Mouse (Mus musculus) MEL (cell line): ENCODE data around the gene Kcnc2.

Experiments
- EP300 ChIP-seq, 2 experiments: IDR thresholded peaks; 2 replicates each; pipeline ENCODE4 v1.6.1; 2011; ENCODE audit warnings: improper control_type of control experiment in 2 of 2, low read length in 2 of 2, low read depth in 1 of 2, mild to moderate bottlenecking in 1 of 2
- GATA1 ChIP-seq: IDR thresholded peaks from 2 replicates; pipeline ENCODE4 v1.6.1; 2011; ENCODE audit warnings: low read depth, low read length, improper control_type of control experiment
- NELFE ChIP-seq: IDR thresholded peaks from 2 replicates; pipeline ENCODE4 v1.6.1; 2011; ENCODE audit warnings: low read depth, low read length, improper control_type of control experiment
- POLR2A ChIP-seq, 2 experiments: IDR thresholded peaks; 2 replicates each; pipeline ENCODE4 v1.6.1; 2011 to 2012; ENCODE audit warnings: low read length in 2 of 2, mild to moderate bottlenecking in 2 of 2, control low read depth in 1 of 2, improper control_type of control experiment in 1 of 2, low read depth in 1 of 2, moderate library complexity in 1 of 2; ENCODE audit not compliant: control insufficient read depth in 1 of 2, insufficient read depth in 1 of 2, poor library complexity in 1 of 2
- ZNF384 ChIP-seq: IDR thresholded peaks from 2 replicates; pipeline ENCODE4 v1.6.1; 2012; ENCODE audit warnings: low read depth, mild to moderate bottlenecking, inconsistent platforms, low read length, improper control_type of control experiment

DNA sequence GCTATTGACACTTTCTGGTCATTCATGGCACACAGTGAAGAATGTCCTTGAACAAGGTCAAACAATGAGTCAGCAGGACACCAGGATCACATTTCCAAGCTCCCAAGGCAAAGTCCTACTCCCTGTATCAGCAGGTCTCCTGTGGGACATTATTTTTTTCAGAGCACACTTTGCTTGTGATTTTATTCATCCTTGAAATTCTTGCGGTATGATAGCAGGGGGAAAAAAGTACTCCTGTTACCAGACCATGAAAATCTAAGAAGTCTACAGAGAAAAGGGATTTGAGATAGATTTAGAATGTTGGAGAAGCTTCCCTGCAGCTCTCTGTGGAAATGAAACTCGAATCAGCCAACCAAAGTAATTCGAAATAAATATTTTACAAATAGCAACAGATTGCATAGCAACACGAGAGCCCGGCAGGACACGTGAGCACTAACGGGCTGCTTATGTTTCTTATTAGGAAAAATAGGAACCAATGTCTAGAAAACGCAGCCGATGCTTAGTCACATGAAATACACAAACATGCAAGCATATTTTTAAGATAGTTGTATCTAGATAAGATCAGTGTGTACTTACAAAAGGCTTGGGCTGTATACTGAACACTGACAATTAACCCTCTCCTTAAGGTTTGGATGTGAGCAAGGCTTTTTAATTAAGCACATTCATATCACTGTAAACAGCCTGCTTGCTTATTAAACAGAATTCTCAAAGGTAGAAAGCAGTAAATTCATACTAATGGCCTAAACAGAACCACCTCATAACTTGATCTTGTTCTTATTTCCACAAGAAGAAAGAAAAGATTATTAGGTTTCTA lies 129.9 kb downstream of the Kcnc2 start:
- TF ChIP-seq ZNF384, result no peak
- no peak for TF ChIP-seq GATA1
- TF ChIP-seq POLR2A (IDR thresholded peaks at IDR 0.05; ENCODE audit: control insufficient read depth in 1 of 2, insufficient read depth in 1 of 2, low read depth in 1 of 2, low read length in 2 of 2, poor library complexity in 1 of 2), result no peak
- no peak for TF ChIP-seq NELFE
- no peak for TF ChIP-seq EP300 (IDR thresholded peaks at IDR 0.05; ENCODE audit: low read depth in 1 of 2, low read length in 2 of 2)
